Mouse (Mus musculus) lung, adult 2 months (tissue): ENCODE measurements around the gene Gm10715. TPM values are rescaled to one million over a fixed set of nuclear protein-coding genes. Genes with fewer than 3 reads are reported as not detected.

Experiments
- polyA plus RNA-seq: library from polyadenylated mRNA; depleted of rRNA; stranded (reverse); fragments of >200 nt; gene quantifications from 2 replicates; pipeline ENCODE4 v1.2.3, GENCODE M21; 2012; rRNA removed

Gm10715 gene
- polyA plus RNA-seq, 1 experiment = not detected

Other genes with a start within 250 kb of the Gm10715 start
- not detected in 2 replicates for gene Gm10722, start 36.0 kb upstream of the Gm10715 start, polyA plus RNA-seq
- gene Gm11168, start 33.5 kb upstream of the Gm10715 start, polyA plus RNA-seq = not detected in 2 replicates
- gene Gm10721, start 23.7 kb upstream of the Gm10715 start, polyA plus RNA-seq = not detected in 2 replicates
- not detected in 2 replicates for gene Gm10720, start 21.2 kb upstream of the Gm10715 start, polyA plus RNA-seq
- not detected in 2 replicates for gene Gm10719, start 19.5 kb upstream of the Gm10715 start, polyA plus RNA-seq
- not detected in 2 replicates for gene Gm10718, start 13.3 kb upstream of the Gm10715 start, polyA plus RNA-seq
- not detected in 2 replicates for gene Gm10717, start 11.5 kb upstream of the Gm10715 start, polyA plus RNA-seq
- gene Gm17535, start 2.3 kb upstream of the Gm10715 start, polyA plus RNA-seq = not detected in 2 replicates